Mouse (Mus musculus) heart, postnatal 0 days (tissue): ENCODE results near the gene Acoxl. TPM values are rescaled to one million over a fixed set of nuclear protein-coding genes. Genes with fewer than 3 reads are reported as not detected.
A peak's percentile ranks its signal among the peaks of the same experiment; 100 is the strongest.

Source experiments
- ATAC-seq: fragments of 200-750 bp; cut with Nextera tagmentation; 2 replicates; pipeline ENCODE4 v1.8.0; 2017; ENCODE audit warnings: low read depth, moderate number of reproducible peaks, moderate library complexity; ENCODE audit not compliant: insufficient read depth
- DNase-seq: peaks from one replicate; pipeline ENCODE4 v3.0.0-alpha.2; 2016; ENCODE audit warnings: low spot score
- H3K27ac ChIP-seq: fragments of 300-500 bp; sonication (generic); 2 replicates; pipeline ENCODE4 v1.5.1; 2014; ENCODE audit warnings: low read depth, mild to moderate bottlenecking
- H3K27me3 ChIP-seq: fragments of 300-500 bp; sonication (generic); 2 replicates; pipeline ENCODE4 v1.6.1; 2014; ENCODE audit warnings: low read length, mixed read lengths; ENCODE audit not compliant: control insufficient read depth, insufficient read depth
- H3K36me3 ChIP-seq: fragments of 300-500 bp; sonication (generic); replicated peaks from 2 replicates; pipeline ENCODE4 v1.6.1; 2014; ENCODE audit warnings: low read length, mixed read lengths; ENCODE audit not compliant: control insufficient read depth, insufficient read depth
- H3K4me1 ChIP-seq: fragments of 300-500 bp; sonication (generic); 2 replicates; pipeline ENCODE4 v1.6.1; 2014; ENCODE audit warnings: antibody characterized with exemption; ENCODE audit not compliant: control insufficient read depth, insufficient read depth
- H3K4me2 ChIP-seq: fragments of 300-500 bp; sonication (generic); 2 replicates; pipeline ENCODE4 v1.6.1; 2014; ENCODE audit warnings: low read depth, mild to moderate bottlenecking, low read length, moderate library complexity
- H3K4me3 ChIP-seq: fragments of 300-500 bp; sonication (generic); 2 replicates; pipeline ENCODE4 v1.5.1; 2014; ENCODE audit warnings: low read depth, low read length
- H3K9ac ChIP-seq: fragments of 300-500 bp; sonication (generic); replicated peaks from 2 replicates; pipeline ENCODE4 v1.6.1; 2014; ENCODE audit warnings: low read depth, low read length, mixed read lengths
- H3K9me3 ChIP-seq: fragments of 300-500 bp; sonication (generic); replicated peaks from 2 replicates; pipeline ENCODE4 v1.6.1; 2016; ENCODE audit warnings: low read length; ENCODE audit not compliant: control insufficient read depth
- CTCF ChIP-seq: IDR thresholded peaks from 2 replicates; pipeline ENCODE4 v1.5.1; 2016; ENCODE audit warnings: antibody characterized with exemption, control low read depth, low read depth
- EP300 ChIP-seq: IDR thresholded peaks from 2 replicates; pipeline ENCODE4 v1.6.1; 2016; ENCODE audit warnings: antibody characterized with exemption, low read depth
- WGBS: fragments of 180-500 bp; shearing (Covaris S2); extraction: QIAGEN DNeasy Blood & Tissue Kit; methylation state at CpG from one replicate; pipeline ENCODE4 v1.1.7; 2014; 5-methylcytosine and 5-hydroxymethylcytosine counted together
- polyA plus RNA-seq: library from polyadenylated mRNA; unstranded; fragments of >200 nt; fragmentation: Nextera tagmentation; extraction: Ambion mirVana; gene quantifications from 2 replicates; pipeline ENCODE4 v1.2.1, GENCODE M21; 2015
- total RNA-seq: library from RNA; depleted of rRNA; stranded (reverse); fragments of >200 nt; gene quantifications from 2 replicates; pipeline ENCODE4 v1.2.3, GENCODE M21; 2014; ENCODE audit warnings: low replicate concordance

The Acoxl gene
- total and polyA plus RNA-seq, 2 experiments from 2014 or later = 0.37 TPM; not detected in 1

GRCm38 (mm10) chr2:127832103-127832832 is 6.4 kb upstream of the Acoxl start:
- 36% methylated on average over 11 of the region's 11 CpGs for WGBS

GRCm38 (mm10) chr2:127832833-127833190 is 5.9 kb upstream of the Acoxl start:
- Histone ChIP-seq H3K9me3 (no peaks in the 10 kb centered on the region), H3K9ac (no peak overlapping the region), H3K36me3 (peaks cover 4% of the 10 kb centered on the region; the same call in 1 of the 2 replicates), H3K4me2 (no peak overlapping the region), H3K4me1 (0 out of 2 replicates have a peak, but pooled peaks cover 9% of the 10 kb centered on the region), H3K27me3 (0 out of 2 replicates have a peak, but pooled peaks cover 9% of the 10 kb centered on the region), H3K4me3 (no peak overlapping the region), H3K27ac (no peak overlapping the region)
- DNase-seq (peak; percentile 26), ATAC-seq (no peak)
- TF ChIP-seq CTCF (peak; percentile 67), EP300 (no peak)
- 12% methylated on average over 2 of the region's 2 CpGs for WGBS

More at GRCm38 (mm10) chr2:127832103-127832832, 6.4 kb upstream of the Acoxl start:
- TF ChIP-seq CTCF (no peak), EP300 (no peak)
- Histone ChIP-seq H3K27me3 (0 out of 2 replicates have a peak, but pooled peaks cover 5% of the 10 kb centered on the region), H3K36me3 (peaks cover 5% of the 10 kb centered on the region), H3K4me1 (0 out of 2 replicates have a peak, but pooled peaks cover 9% of the 10 kb centered on the region), H3K9ac (peak overlapping the region; percentile 41; the same call in 1 of the 2 replicates), H3K9me3 (no peaks in the 10 kb centered on the region), H3K27ac (no peak overlapping the region), H3K4me3 (peak overlapping the region; percentile 88), H3K4me2 (peak overlapping the region; percentile 97)
- ATAC-seq (peak; percentile 10), DNase-seq (no peak)

- Histone ChIP-seq H3K9me3 (no peaks in the 10 kb centered on the region), H3K27ac (no peak overlapping the region), H3K4me3 (no peak overlapping the region), H3K4me2 (no peak overlapping the region), H3K27me3 (peaks cover 44% of the 10 kb centered on the region), H3K36me3 (no peaks in the 10 kb centered on the region), H3K4me1 (0 out of 2 replicates have a peak, but pooled peaks cover 3% of the 10 kb centered on the region), H3K9ac (no peak overlapping the region)
- DNase-seq (no peak), ATAC-seq (no peak)
- TF ChIP-seq CTCF (no peak), EP300 (no peak)
- 20% methylated on average over 11 of the region's 11 CpGs for WGBS
Observed at GRCm38 (mm10) chr2:127839425-127839824, 749 bp downstream of the Acoxl start.

GRCm38 (mm10) chr2:127841402-127841801 is 2.7 kb downstream of the Acoxl start:
- 52% methylated on average over 1 of the region's 1 CpGs for WGBS
- Histone ChIP-seq H3K4me1 (0 out of 2 replicates have a peak, but pooled peaks cover 3% of the 10 kb centered on the region), H3K4me2 (no peak overlapping the region), H3K36me3 (no peaks in the 10 kb centered on the region), H3K27me3 (peaks cover 50% of the 10 kb centered on the region), H3K9me3 (no peaks in the 10 kb centered on the region), H3K9ac (no peak overlapping the region), H3K27ac (no peak overlapping the region), H3K4me3 (no peak overlapping the region)
- TF ChIP-seq EP300 (no peak), CTCF (no peak)
- DNase-seq (no peak), ATAC-seq (no peak)

- Histone ChIP-seq H3K36me3 (no peaks in the 10 kb centered on the region), H3K27ac (no peak overlapping the region), H3K27me3 (peaks cover 45% of the 10 kb centered on the region), H3K4me2 (no peak overlapping the region), H3K9me3 (no peaks in the 10 kb centered on the region), H3K4me1 (0 out of 2 replicates have a peak, but pooled peaks cover 3% of the 10 kb centered on the region), H3K4me3 (no peak overlapping the region), H3K9ac (no peak overlapping the region)
- TF ChIP-seq CTCF = no peak
- TF ChIP-seq EP300 = no peak
- no peak for ATAC-seq
- DNase-seq = no peak
- WGBS = 46% methylated on average over 3 of the region's 3 CpGs
Observed at GRCm38 (mm10) chr2:127842421-127842820, 3.7 kb downstream of the Acoxl start.
